Mouse (Mus musculus): Measurements from ENCODE around the gene Zbtb45. TPM values are rescaled to one million over a fixed set of nuclear protein-coding genes. Genes with fewer than 3 reads are reported as not detected.

Gene Zbtb45
- total and polyA plus RNA-seq, 3 experiments: 6.8 to 14.1 (median 9.3) TPM

- Histone ChIP-seq H3K79me2 (replicated peaks; ENCODE audit: control insufficient read depth, insufficient read depth, low read length) (no peaks in the 10 kb centered on the region; the same call in 1 of the 2 replicates), H3K27me3 (ENCODE audit: control insufficient read depth, insufficient read depth, low read length) (no peaks in the 10 kb centered on the region), H3K4me1 (ENCODE audit: control insufficient read depth, insufficient read depth, low read length) (peaks cover 4% of the 10 kb centered on the region), H3K9ac (ENCODE audit: low read depth, low read length) (peak overlapping the region; percentile 73), H3K36me3 (ENCODE audit: control insufficient read depth, insufficient read depth, low read length) (no peaks in the 10 kb centered on the region), H3K4me3 (peak overlapping the region; percentile 55), H3K27ac (peak overlapping the region; percentile 75)
- peak; percentile 56 to 63 for DNase-seq
- WGBS: 1% methylated on average over 29 of the region's 29 CpGs
- TF ChIP-seq POLR2A (IDR thresholded peaks at IDR 0.05; ENCODE audit: insufficient read depth, low read depth, low read length) (peak; percentile 86), EP300 (IDR thresholded peaks at IDR 0.05; ENCODE audit: insufficient read depth, low read depth, low read length) (0 out of 2 replicates have a peak, but pooled peaks have one; percentile 49), CTCF (IDR thresholded peaks at IDR 0.05) (no peak)
- intact Hi-C loops (cut with DNase I): loop anchor here (10.0 kb wide), 1 partner anchor 83 kb away; no protein-coding TSS in a partner anchor
These were observed 48.2 kb downstream of the Zbtb45 start for GRCm38 (mm10) chr7:12961511-12962141.

- Histone ChIP-seq H3K27me3 (ENCODE audit: control insufficient read depth, insufficient read depth, low read length) (no peaks in the 10 kb centered on the region), H3K79me2 (replicated peaks; ENCODE audit: control insufficient read depth, insufficient read depth, low read length) (no peaks in the 10 kb centered on the region), H3K27ac (no peak overlapping the region), H3K4me1 (ENCODE audit: control insufficient read depth, insufficient read depth, low read length) (no peaks in the 10 kb centered on the region), H3K9ac (ENCODE audit: low read depth, low read length) (no peak overlapping the region), H3K36me3 (ENCODE audit: control insufficient read depth, insufficient read depth, low read length) (no peaks in the 10 kb centered on the region), H3K4me3 (no peak overlapping the region)
- intact Hi-C loops (cut with DNase I): loop anchor here (10.0 kb wide), 1 partner anchor 85 kb away; no protein-coding TSS in a partner anchor
- TF ChIP-seq EP300 (IDR thresholded peaks at IDR 0.05; ENCODE audit: insufficient read depth, low read depth, low read length) (no peak), CTCF (IDR thresholded peaks at IDR 0.05) (no peak), POLR2A (IDR thresholded peaks at IDR 0.05; ENCODE audit: insufficient read depth, low read depth, low read length) (no peak)
- 49% methylated on average over 4 of the region's 4 CpGs for WGBS
- DNase-seq: no peak
These were observed 50.1 kb downstream of the Zbtb45 start for GRCm38 (mm10) chr7:12959718-12960117.

DNA sequence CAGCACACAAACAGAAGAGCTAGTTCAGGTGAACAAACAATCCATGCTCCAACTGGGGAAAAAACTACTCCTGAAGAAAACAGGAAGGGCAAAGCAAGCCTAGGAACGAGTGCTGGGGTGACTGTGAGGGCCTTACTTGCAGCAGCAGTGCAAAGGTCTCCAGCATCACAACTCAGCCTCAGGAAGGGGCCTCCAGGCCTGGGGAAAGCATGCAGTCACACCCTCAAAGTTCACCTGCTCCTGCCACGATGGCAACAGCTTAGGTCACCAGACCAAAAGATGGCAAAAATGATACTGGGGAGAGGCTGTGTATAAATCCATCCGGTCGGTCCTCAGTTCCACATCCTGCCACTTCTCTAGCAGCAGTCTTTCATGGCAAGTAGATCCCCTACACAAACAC, 50.9 kb downstream of the Zbtb45 start:
- TF ChIP-seq EP300 (IDR thresholded peaks at IDR 0.05; ENCODE audit: insufficient read depth, low read depth, low read length): no peak
- TF ChIP-seq POLR2A (IDR thresholded peaks at IDR 0.05; ENCODE audit: insufficient read depth, low read depth, low read length): no peak
- TF ChIP-seq CTCF (IDR thresholded peaks at IDR 0.05): no peak
- WGBS: 71% methylated on average over 4 of the region's 4 CpGs

GRCm38 (mm10) chr7:12957511-12957910, 52.3 kb downstream of the Zbtb45 start:
- H3K36me3 ChIP-seq (ENCODE audit: control insufficient read depth, insufficient read depth, low read length): no peaks in the 10 kb centered on the region
- H3K27me3 ChIP-seq (ENCODE audit: control insufficient read depth, insufficient read depth, low read length): no peaks in the 10 kb centered on the region
- no peak for DNase-seq
- H3K27ac ChIP-seq: no peak overlapping the region
- H3K79me2 ChIP-seq (replicated peaks; ENCODE audit: control insufficient read depth, insufficient read depth, low read length): no peaks in the 10 kb centered on the region
- H3K4me1 ChIP-seq (ENCODE audit: control insufficient read depth, insufficient read depth, low read length): no peaks in the 10 kb centered on the region
- intact Hi-C loops (cut with DNase I): no loop called here
- whole genome bisulfite sequencing: 69% methylated on average over 5 of the region's 5 CpGs
- TF ChIP-seq EP300 (IDR thresholded peaks at IDR 0.05; ENCODE audit: insufficient read depth, low read depth, low read length): no peak
- TF ChIP-seq CTCF (IDR thresholded peaks at IDR 0.05): no peak
- no peak for TF ChIP-seq POLR2A (IDR thresholded peaks at IDR 0.05; ENCODE audit: insufficient read depth, low read depth, low read length)
- H3K9ac ChIP-seq (ENCODE audit: low read depth, low read length): no peak overlapping the region
- H3K4me3 ChIP-seq: no peak overlapping the region

More for the DNA sequence above, 50.9 kb downstream of the Zbtb45 start:
- Histone ChIP-seq H3K27me3 (ENCODE audit: control insufficient read depth, insufficient read depth, low read length) (no peaks in the 10 kb centered on the region), H3K9ac (ENCODE audit: low read depth, low read length) (no peak overlapping the region), H3K36me3 (ENCODE audit: control insufficient read depth, insufficient read depth, low read length) (no peaks in the 10 kb centered on the region), H3K27ac (no peak overlapping the region), H3K79me2 (replicated peaks; ENCODE audit: control insufficient read depth, insufficient read depth, low read length) (no peaks in the 10 kb centered on the region), H3K4me3 (no peak overlapping the region), H3K4me1 (ENCODE audit: control insufficient read depth, insufficient read depth, low read length) (no peaks in the 10 kb centered on the region)
- DNase-seq: no peak
- intact Hi-C loops (cut with DNase I): no loop called here

DNA sequence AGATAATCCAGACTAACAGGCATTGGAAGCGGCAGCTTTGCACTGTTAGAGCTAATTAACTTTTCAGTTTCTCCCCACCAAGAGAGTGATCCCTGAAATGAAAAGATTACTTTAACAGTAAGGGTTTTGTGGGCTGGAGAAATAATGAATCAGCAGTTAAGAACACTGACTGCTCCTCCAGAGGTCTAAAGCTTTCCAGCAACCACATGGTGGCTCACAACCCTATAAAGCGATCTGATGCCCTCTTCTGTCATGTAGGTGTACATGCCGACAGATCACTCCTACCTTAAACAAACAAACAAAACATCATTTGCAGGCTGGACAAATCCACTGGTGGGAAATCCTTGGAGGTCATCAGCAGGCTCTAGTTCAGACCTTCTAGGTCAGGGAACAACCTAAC, 54.9 kb downstream of the Zbtb45 start:
- Histone ChIP-seq H3K4me3 (no peak overlapping the region), H3K4me1 (ENCODE audit: control insufficient read depth, insufficient read depth, low read length) (peaks cover 2% of the 10 kb centered on the region), H3K36me3 (ENCODE audit: control insufficient read depth, insufficient read depth, low read length) (no peaks in the 10 kb centered on the region), H3K27me3 (ENCODE audit: control insufficient read depth, insufficient read depth, low read length) (no peaks in the 10 kb centered on the region), H3K27ac (no peak overlapping the region), H3K9ac (ENCODE audit: low read depth, low read length) (no peak overlapping the region), H3K79me2 (replicated peaks; ENCODE audit: control insufficient read depth, insufficient read depth, low read length) (no peaks in the 10 kb centered on the region)
- intact Hi-C loops (cut with DNase I): no loop called here
- DNase-seq: no peak
- WGBS: 47% methylated on average over 3 of the region's 3 CpGs
- TF ChIP-seq CTCF (IDR thresholded peaks at IDR 0.05) (peak; percentile 27; the same call in 1 of the 2 replicates), EP300 (IDR thresholded peaks at IDR 0.05; ENCODE audit: insufficient read depth, low read depth, low read length) (no peak), POLR2A (IDR thresholded peaks at IDR 0.05; ENCODE audit: insufficient read depth, low read depth, low read length) (no peak)

Other genes starting within 250 kb of the Zbtb45 start
- 1 to 10 TPM in 1 of 2 experiments, under 1 TPM in 1; 0.73 to 1.1 TPM for gene Zscan18, start 206.4 kb downstream of the Zbtb45 start, total RNA-seq (2021)
- gene Zscan18, start 206.4 kb downstream of the Zbtb45 start, polyA plus RNA-seq (2012; rRNA removed): 1.1 TPM in 2 replicates
- gene Zfp329, start 191.2 kb downstream of the Zbtb45 start, total RNA-seq (2021): 1 to 10 TPM; 4.9 to 5.2 TPM
- gene Zfp329, start 191.2 kb downstream of the Zbtb45 start, polyA plus RNA-seq (2012; rRNA removed): 1.1 and 2.9 TPM in 2 replicates
- 10 to 100 TPM; 15.9 to 18.0 TPM for gene Zfp110, start 175.3 kb downstream of the Zbtb45 start, total RNA-seq (2021)
- 4.9 and 9.6 TPM in 2 replicates for gene Zfp110, start 175.3 kb downstream of the Zbtb45 start, polyA plus RNA-seq (2012; rRNA removed)
- gene Zfp128, start 128.9 kb downstream of the Zbtb45 start, total RNA-seq (2021): 1 to 10 TPM; 3.0 to 3.5 TPM
- gene Zfp128, start 128.9 kb downstream of the Zbtb45 start, polyA plus RNA-seq (2012; rRNA removed): 1.3 and 3.0 TPM in 2 replicates
- gene Zscan22, start 112.2 kb downstream of the Zbtb45 start, total RNA-seq (2021): 1 to 10 TPM; 5.7 TPM
- gene Zscan22, start 112.2 kb downstream of the Zbtb45 start, polyA plus RNA-seq (2012; rRNA removed): 6.0 and 9.2 TPM in 2 replicates
- gene Rps5, start 87.7 kb downstream of the Zbtb45 start, total RNA-seq (2021): 100 to 1,000 TPM; 525 to 621 TPM
- 842 and 914 TPM in 2 replicates for gene Rps5, start 87.7 kb downstream of the Zbtb45 start, polyA plus RNA-seq (2012; rRNA removed)
- under 1 TPM; 0.18 to 0.23 TPM for gene Rnf225, start 82.6 kb downstream of the Zbtb45 start, total RNA-seq (2021)
- 0.12 and 0.14 TPM in 2 replicates for gene Rnf225, start 82.6 kb downstream of the Zbtb45 start, polyA plus RNA-seq (2012; rRNA removed)
- gene Zfp324, start 44.2 kb downstream of the Zbtb45 start, total RNA-seq (2021): 1 to 10 TPM; 2.6 to 3.6 TPM
- 2.3 and 2.9 TPM in 2 replicates for gene Zfp324, start 44.2 kb downstream of the Zbtb45 start, polyA plus RNA-seq (2012; rRNA removed)
- gene Zfp446, start 32.2 kb downstream of the Zbtb45 start, total RNA-seq (2021): 1 to 10 TPM; 2.2 to 2.9 TPM
- 4.2 and 6.4 TPM in 2 replicates for gene Zfp446, start 32.2 kb downstream of the Zbtb45 start, polyA plus RNA-seq (2012; rRNA removed)
- gene Slc27a5, start 11.8 kb downstream of the Zbtb45 start, total RNA-seq (2021): not detected
- gene Slc27a5, start 11.8 kb downstream of the Zbtb45 start, polyA plus RNA-seq (2012; rRNA removed): 0.59 and 0.82 TPM in 2 replicates
- 10 to 100 TPM; 83.8 to 86.0 TPM for gene Trim28, start 10.9 kb downstream of the Zbtb45 start, total RNA-seq (2021)
- 139 and 195 TPM in 2 replicates for gene Trim28, start 10.9 kb downstream of the Zbtb45 start, polyA plus RNA-seq (2012; rRNA removed)
- 100 to 1,000 TPM; 137 to 139 TPM for gene Chmp2a, start 24.8 kb upstream of the Zbtb45 start, total RNA-seq (2021)
- 66.1 and 99.2 TPM in 2 replicates for gene Chmp2a, start 24.8 kb upstream of the Zbtb45 start, polyA plus RNA-seq (2012; rRNA removed)
- gene Ube2m, start 28.2 kb upstream of the Zbtb45 start, total RNA-seq (2021): 100 to 1,000 TPM; 169 to 201 TPM
- gene Ube2m, start 28.2 kb upstream of the Zbtb45 start, polyA plus RNA-seq (2012; rRNA removed): 242 and 328 TPM in 2 replicates
- gene Mzf1, start 44.7 kb upstream of the Zbtb45 start, total RNA-seq (2021): under 1 TPM; 0.45 to 0.50 TPM
- gene Mzf1, start 44.7 kb upstream of the Zbtb45 start, polyA plus RNA-seq (2012; rRNA removed): 0.47 and 0.59 TPM in 2 replicates
- not detected for gene Vmn1r85, start 85.1 kb upstream of the Zbtb45 start, total RNA-seq (2021)
- gene Vmn1r85, start 85.1 kb upstream of the Zbtb45 start, polyA plus RNA-seq (2012; rRNA removed): not detected in 2 replicates
- gene Vmn1r86, start 109.9 kb upstream of the Zbtb45 start, total RNA-seq (2021): not detected
- gene Vmn1r86, start 109.9 kb upstream of the Zbtb45 start, polyA plus RNA-seq (2012; rRNA removed): not detected in 2 replicates
- not detected for gene Vmn1r87, start 130.1 kb upstream of the Zbtb45 start, total RNA-seq (2021)
- gene Vmn1r87, start 130.1 kb upstream of the Zbtb45 start, polyA plus RNA-seq (2012; rRNA removed): not detected in 2 replicates
- gene Vmn1r88, start 149.5 kb upstream of the Zbtb45 start, total RNA-seq (2021): under 1 TPM; 0.03 to 0.05 TPM
- not detected in 2 replicates for gene Vmn1r88, start 149.5 kb upstream of the Zbtb45 start, polyA plus RNA-seq (2012; rRNA removed)
- not detected for gene Vmn1r89, start 203.0 kb upstream of the Zbtb45 start, total RNA-seq (2021)
- gene Vmn1r89, start 203.0 kb upstream of the Zbtb45 start, polyA plus RNA-seq (2012; rRNA removed): not detected in 2 replicates